In the genomic region with DNA sequence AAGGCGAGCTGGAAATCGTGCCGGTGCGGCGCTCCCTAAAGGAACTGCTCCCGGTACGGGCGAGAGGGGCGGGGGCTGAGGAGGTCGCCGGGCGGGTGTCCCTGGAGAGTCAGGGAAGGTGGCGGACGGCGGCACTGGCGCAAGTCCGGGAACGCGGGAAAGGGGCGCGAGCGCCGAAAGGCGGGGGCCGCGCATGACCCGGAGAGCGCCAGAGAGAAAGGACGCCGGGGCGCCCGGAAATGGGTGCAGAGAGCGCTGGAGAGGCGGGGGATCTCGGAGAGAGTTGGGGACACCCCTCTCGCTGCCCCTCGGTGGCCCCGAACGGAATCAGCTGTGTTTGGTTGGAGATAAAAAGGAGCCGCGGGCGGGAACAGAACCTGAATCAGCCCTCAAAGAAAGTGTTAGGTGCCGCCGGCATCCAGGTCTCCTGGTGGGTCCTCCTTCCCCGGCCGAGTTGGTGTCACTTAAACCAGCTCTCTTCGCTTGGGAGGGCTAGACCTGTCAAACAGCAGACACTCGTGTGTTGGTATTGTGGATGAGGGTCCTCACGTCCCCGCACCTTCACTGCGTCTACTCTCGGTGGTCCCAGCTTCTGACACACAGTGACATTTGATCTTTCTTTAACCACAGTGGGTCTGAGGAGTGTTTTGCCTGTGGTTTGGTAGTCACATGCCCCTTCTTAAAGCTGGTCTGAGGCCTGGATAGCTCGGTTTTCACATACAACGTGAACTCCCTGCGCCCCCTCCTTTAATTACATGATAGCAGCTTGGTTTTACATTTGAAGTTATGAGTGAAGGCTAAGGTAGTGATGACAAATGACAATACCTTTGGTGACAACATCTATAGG, we compare ENCODE assay signal across 8 mouse cellular contexts. TPM values are rescaled to one million over a fixed set of nuclear protein-coding genes. Genes with fewer than 3 reads are reported as not detected.
DNase-seq lines count a peak whose midpoint lies in the region; ATAC-seq and TF ChIP-seq lines count a peak whose summit lies in the region.

No protein-coding gene starts in this region.

- H3K27ac ChIP-seq in lung, postnatal 0 days (ENCODE audit: low read length), result peak overlapping the region; percentile 93
- peak overlapping the region; percentile 86 for H3K27ac ChIP-seq in forebrain, embryonic 15.5 days (replicated peaks)
- H3K27ac ChIP-seq in liver, embryonic 14.5 days, result peak overlapping the region; percentile 75

- DNase-seq in adrenal gland, postnatal 25 days, result peak; percentile 71
- DNase-seq in adrenal gland, adult 8-10 months, result no peak
- no peak for DNase-seq in lung, postnatal 0 days (ENCODE audit: low spot score)
- DNase-seq in lung, postnatal 10 days, result no peak
- peak; percentile 47 to 59 (median 53) for DNase-seq in liver, embryonic 14.5 days (ENCODE audit: low read depth in 3 of 3, low spot score in 3 of 3)
- peak; percentile 61 to 71 for DNase-seq in thymus, adult 18-20 months
- no peak for DNase-seq in cerebellum, adult 9-11 months

- no peak for TF ChIP-seq EP300 in lung, postnatal 0 days (IDR thresholded peaks at IDR 0.05)
- no peak for TF ChIP-seq EP300 in liver, embryonic 14.5 days (IDR thresholded peaks at IDR 0.05; ENCODE audit: low read depth)

- no peaks in the 10 kb centered on the region for H3K27me3 ChIP-seq in lung, postnatal 0 days (replicated peaks; ENCODE audit: insufficient read depth, low read length)
- H3K27me3 ChIP-seq in forebrain, embryonic 15.5 days, result no peaks in the 10 kb centered on the region
- H3K27me3 ChIP-seq in liver, embryonic 14.5 days (ENCODE audit: control insufficient read depth, insufficient read depth, low read length), result no peaks in the 10 kb centered on the region

- peaks cover 6% of the 10 kb centered on the region; the same call in 1 of the 2 replicates for H3K4me1 ChIP-seq in lung, postnatal 0 days (ENCODE audit: insufficient read depth, low read depth, low read length)
- peaks cover 15% of the 10 kb centered on the region for H3K4me1 ChIP-seq in forebrain, embryonic 15.5 days
- peaks cover 6 to 11% of the 10 kb centered on the region in 2 experiments for H3K4me1 ChIP-seq in liver, embryonic 14.5 days (replicated peaks; ENCODE audit: control insufficient read depth in 2 of 2, insufficient read depth in 2 of 2, low read length in 1 of 2)

- WGBS in lung, postnatal 0 days, result 2% methylated on average over 54 of the region's 55 CpGs
- WGBS in forebrain, embryonic 15.5 days, result 2% methylated on average over 55 of the region's 55 CpGs
- WGBS in liver, embryonic 14.5 days (ENCODE audit: insufficient replicate concordance), result 1% methylated on average over 54 of the region's 55 CpGs

- H3K9ac ChIP-seq in lung, postnatal 0 days (replicated peaks; ENCODE audit: low read depth), result peak overlapping the region; percentile 92
- H3K9ac ChIP-seq in forebrain, embryonic 15.5 days (replicated peaks), result peak overlapping the region; percentile 87
- peak overlapping the region; percentile 98 for H3K9ac ChIP-seq in liver, embryonic 14.5 days (replicated peaks)

- H3K4me2 ChIP-seq in lung, postnatal 0 days (replicated peaks; ENCODE audit: low read depth, low read length), result peak overlapping the region; percentile 58
- H3K4me2 ChIP-seq in forebrain, embryonic 15.5 days (replicated peaks), result peak overlapping the region; percentile 65
- peak overlapping the region; percentile 96 for H3K4me2 ChIP-seq in liver, embryonic 14.5 days (ENCODE audit: low read depth)

- H3K36me3 ChIP-seq in lung, postnatal 0 days (ENCODE audit: insufficient read depth, low read length), result peaks cover 7% of the 10 kb centered on the region; the same call in 1 of the 2 replicates
- H3K36me3 ChIP-seq in forebrain, embryonic 15.5 days, result peaks cover 22% of the 10 kb centered on the region
- peaks cover 22% of the 10 kb centered on the region for H3K36me3 ChIP-seq in liver, embryonic 14.5 days (replicated peaks; ENCODE audit: control insufficient read depth, insufficient read depth, low read depth)

- no peak for TF ChIP-seq CTCF in lung, postnatal 0 days (IDR thresholded peaks at IDR 0.05)
- 0 out of 2 replicates have a peak, but pooled peaks have one; percentile 3 for TF ChIP-seq CTCF in liver, embryonic 14.5 days (IDR thresholded peaks at IDR 0.05; ENCODE audit: low read depth)

- ATAC-seq in lung, postnatal 0 days, result peak; percentile 65
- ATAC-seq in forebrain, embryonic 15.5 days (replicated peaks), result peak; percentile 74
- peak; percentile 75 for ATAC-seq in liver, embryonic 14.5 days (ENCODE audit: insufficient read depth)

- no peaks in the 10 kb centered on the region for H3K9me3 ChIP-seq in lung, postnatal 0 days (ENCODE audit: low read length)
- H3K9me3 ChIP-seq in forebrain, embryonic 15.5 days, result no peaks in the 10 kb centered on the region
- H3K9me3 ChIP-seq in liver, embryonic 14.5 days (ENCODE audit: control insufficient read depth, low read length), result no peaks in the 10 kb centered on the region

- peak overlapping the region; percentile 99 for H3K4me3 ChIP-seq in lung, postnatal 0 days (ENCODE audit: low read depth, low read length)
- peak overlapping the region; percentile 75 for H3K4me3 ChIP-seq in forebrain, embryonic 15.5 days
- peak overlapping the region; percentile 93 to 99 for H3K4me3 ChIP-seq in liver, embryonic 14.5 days (ENCODE audit: insufficient read depth in 1 of 2, low read depth in 2 of 2, low read length in 2 of 2)

RNA-seq across cellular contexts. Expression of a gene that starts 0.7 kb away (rescaled TPM):
- total RNA-seq in adrenal gland, postnatal 25 days (2021), result 10.8 and 15.1 TPM in 2 replicates
- total RNA-seq in adrenal gland, adult 8-10 months (2022), result 10 to 100 TPM; 11.7 to 19.3 (median 14.4) TPM
- polyA plus RNA-seq in lung, postnatal 0 days (2015; fragmentation: Nextera tagmentation; extraction: Ambion mirVana), result 5.3 and 6.5 TPM in 2 replicates
- polyA plus RNA-seq in forebrain, embryonic 15.5 days (2015; fragmentation: Nextera tagmentation; extraction: Ambion mirVana), result 10.7 and 11.1 TPM in 2 replicates
- 1.6 and 2.4 TPM in 2 replicates for polyA plus RNA-seq in liver, embryonic 14.5 days (2012; rRNA removed)
- 3.1 TPM in 2 replicates for polyA plus RNA-seq in liver, embryonic 14.5 days (2014; fragmentation: Nextera tagmentation; extraction: Ambion mirVana)

RNA-seq across cellular contexts. Expression of a gene that starts 29.4 kb away (rescaled TPM):
- 2.6 and 3.1 TPM in 2 replicates for total RNA-seq in adrenal gland, postnatal 25 days (2021)
- total RNA-seq in adrenal gland, adult 8-10 months (2022), result 10 to 100 TPM in 2 of 4 experiments, 1 to 10 TPM in 2; 4.9 to 16.6 (median 10.8) TPM
- 5.4 and 6.1 TPM in 2 replicates for polyA plus RNA-seq in lung, postnatal 0 days (2015; fragmentation: Nextera tagmentation; extraction: Ambion mirVana)
- 19.6 TPM in 2 replicates for polyA plus RNA-seq in forebrain, embryonic 15.5 days (2015; fragmentation: Nextera tagmentation; extraction: Ambion mirVana)
- 0.49 and 0.69 TPM in 2 replicates for polyA plus RNA-seq in liver, embryonic 14.5 days (2012; rRNA removed)
- 0.19 and 0.36 TPM in 2 replicates for polyA plus RNA-seq in liver, embryonic 14.5 days (2014; fragmentation: Nextera tagmentation; extraction: Ambion mirVana)

RNA-seq across cellular contexts. Expression of a gene that starts 42.1 kb away (rescaled TPM):
- total RNA-seq in adrenal gland, postnatal 25 days (2021), result 0.30 and 0.33 TPM in 2 replicates
- under 1 TPM; 0.49 to 0.91 (median 0.60) TPM for total RNA-seq in adrenal gland, adult 8-10 months (2022)
- 0.23 and 0.30 TPM in 2 replicates for polyA plus RNA-seq in lung, postnatal 0 days (2015; fragmentation: Nextera tagmentation; extraction: Ambion mirVana)
- polyA plus RNA-seq in forebrain, embryonic 15.5 days (2015; fragmentation: Nextera tagmentation; extraction: Ambion mirVana), result 0.18 and 0.34 TPM in 2 replicates
- polyA plus RNA-seq in liver, embryonic 14.5 days (2012; rRNA removed), result 0.02 and 0.03 TPM in 2 replicates
- polyA plus RNA-seq in liver, embryonic 14.5 days (2014; fragmentation: Nextera tagmentation; extraction: Ambion mirVana), result 0.03 and 0.06 TPM in 2 replicates

RNA-seq across cellular contexts. Expression of a gene that starts 49.4 kb away (rescaled TPM):
- total RNA-seq in adrenal gland, postnatal 25 days (2021), result 0.15 TPM in 1 of 2 replicates, not detected in the other
- under 1 TPM; 0.38 to 0.66 (median 0.46) TPM for total RNA-seq in adrenal gland, adult 8-10 months (2022)
- 1.9 and 2.1 TPM in 2 replicates for polyA plus RNA-seq in lung, postnatal 0 days (2015; fragmentation: Nextera tagmentation; extraction: Ambion mirVana)
- 0.40 and 0.56 TPM in 2 replicates for polyA plus RNA-seq in forebrain, embryonic 15.5 days (2015; fragmentation: Nextera tagmentation; extraction: Ambion mirVana)
- 4.6 and 5.3 TPM in 2 replicates for polyA plus RNA-seq in liver, embryonic 14.5 days (2012; rRNA removed)
- 6.8 and 9.0 TPM in 2 replicates for polyA plus RNA-seq in liver, embryonic 14.5 days (2014; fragmentation: Nextera tagmentation; extraction: Ambion mirVana)

Comparison
In these comparisons a context has a peak if more than half of its experiments do, and no peak if none do; other contexts are left out.
1. DNase-seq: peak in adrenal gland, postnatal 25 days (single experiment), liver, embryonic 14.5 days (3 of 3) and thymus, adult 18-20 months (2 of 2); none in adrenal gland, adult 8-10 months (single experiment), lung, postnatal 0 days (single experiment), lung, postnatal 10 days (single experiment) and cerebellum, adult 9-11 months (single experiment).
2. Peak in every context shown above with its lines, with median percentiles within 50 percentile points of each other: ATAC-seq, H3K27ac ChIP-seq, H3K4me2 ChIP-seq, H3K4me3 ChIP-seq and H3K9ac ChIP-seq.